Mouse (Mus musculus) heart, embryonic 11.5 days (tissue): ENCODE measurements around the gene Faf1. TPM values are rescaled to one million over a fixed set of nuclear protein-coding genes. Genes with fewer than 3 reads are reported as not detected.

Experiments used
- ATAC-seq: fragments of 200-750 bp; cut with Nextera tagmentation; replicated peaks from 2 replicates; pipeline ENCODE4 v1.8.0; 2017; ENCODE audit warnings: moderate library complexity; ENCODE audit not compliant: insufficient number of reproducible peaks, low FRiP score, low TSS enrichment
- H3K27ac ChIP-seq: fragments of 300-500 bp; sonication (generic); 2 replicates; pipeline ENCODE4 v1.5.1; 2014; ENCODE audit warnings: mild to moderate bottlenecking, low read depth, low read length
- H3K27me3 ChIP-seq: fragments of 300-500 bp; sonication (generic); 2 replicates; pipeline ENCODE4 v1.6.1; 2014; ENCODE audit warnings: mild to moderate bottlenecking, low read length, mixed read lengths; ENCODE audit not compliant: control insufficient read depth, insufficient read depth
- H3K36me3 ChIP-seq: fragments of 300-500 bp; sonication (generic); 2 replicates; pipeline ENCODE4 v1.6.1; 2014; ENCODE audit warnings: mild to moderate bottlenecking, low read length, moderate library complexity, mixed read lengths; ENCODE audit not compliant: control insufficient read depth, insufficient read depth
- H3K4me1 ChIP-seq: fragments of 300-500 bp; sonication (generic); 2 replicates; pipeline ENCODE4 v1.6.1; 2014; ENCODE audit warnings: low read length; ENCODE audit not compliant: control insufficient read depth, insufficient read depth
- H3K4me2 ChIP-seq: fragments of 300-500 bp; sonication (generic); 2 replicates; pipeline ENCODE4 v1.6.1; 2014; ENCODE audit warnings: mild to moderate bottlenecking, moderate library complexity
- H3K4me3 ChIP-seq: fragments of 300-500 bp; sonication (generic); 2 replicates; pipeline ENCODE4 v1.5.1; 2014; ENCODE audit warnings: low read depth, low read length
- H3K9ac ChIP-seq: fragments of 300-500 bp; sonication (generic); 2 replicates; pipeline ENCODE4 v1.6.1; 2014; ENCODE audit warnings: mild to moderate bottlenecking, low read depth, low read length, moderate library complexity
- H3K9me3 ChIP-seq: fragments of 300-500 bp; sonication (generic); replicated peaks from 2 replicates; pipeline ENCODE4 v1.6.1; 2016; ENCODE audit warnings: low read length; ENCODE audit not compliant: control insufficient read depth
- WGBS: fragments of 180-500 bp; shearing (Covaris S2); extraction: QIAGEN DNeasy Blood & Tissue Kit; methylation state at CpG from one replicate; pipeline ENCODE4 v1.1.7; 2014; ENCODE audit not compliant: insufficient replicate concordance; 5-methylcytosine and 5-hydroxymethylcytosine counted together
- polyA plus RNA-seq: library from polyadenylated mRNA; unstranded; fragments of >200 nt; fragmentation: Nextera tagmentation; extraction: Ambion mirVana; gene quantifications from 2 replicates; pipeline ENCODE4 v1.2.1, GENCODE M21; 2014

Faf1 gene
- polyA plus RNA-seq, 1 experiment from 2014 or later: 25.3 TPM

- Histone ChIP-seq H3K27me3 (no peaks in the 10 kb centered on the region), H3K4me1 (no peaks in the 10 kb centered on the region), H3K27ac (no peak overlapping the region), H3K36me3 (no peaks in the 10 kb centered on the region), H3K4me2 (no peak overlapping the region), H3K9me3 (no peaks in the 10 kb centered on the region), H3K9ac (no peak overlapping the region), H3K4me3 (no peak overlapping the region)
- no peak for ATAC-seq
- 81% methylated on average over 2 of the region's 2 CpGs for WGBS
These were observed 29.0 kb downstream of the Faf1 start for GRCm38 (mm10) chr4:109705349-109705748.

GRCm38 (mm10) chr4:109719281-109719680 is 42.9 kb downstream of the Faf1 start:
- H3K4me1 ChIP-seq: no peaks in the 10 kb centered on the region
- no peak for ATAC-seq
- H3K9ac ChIP-seq: no peak overlapping the region
- H3K36me3 ChIP-seq: no peaks in the 10 kb centered on the region
- H3K4me2 ChIP-seq: no peak overlapping the region
- no peak overlapping the region for H3K4me3 ChIP-seq
- no peaks in the 10 kb centered on the region for H3K27me3 ChIP-seq
- no peak overlapping the region for H3K27ac ChIP-seq
- no peaks in the 10 kb centered on the region for H3K9me3 ChIP-seq
- 91% methylated on average over 5 of the region's 5 CpGs for WGBS

- 17% methylated on average over 2 of the region's 2 CpGs for WGBS
- Histone ChIP-seq H3K27ac (no peak overlapping the region), H3K9me3 (no peaks in the 10 kb centered on the region), H3K4me1 (no peaks in the 10 kb centered on the region), H3K36me3 (no peaks in the 10 kb centered on the region), H3K27me3 (no peaks in the 10 kb centered on the region), H3K4me2 (no peak overlapping the region), H3K9ac (no peak overlapping the region), H3K4me3 (no peak overlapping the region)
- no peak for ATAC-seq
These were observed 52.9 kb downstream of the Faf1 start for GRCm38 (mm10) chr4:109729281-109729680.

GRCm38 (mm10) chr4:109735754-109736153 is 59.4 kb downstream of the Faf1 start:
- Histone ChIP-seq H3K36me3 (no peaks in the 10 kb centered on the region), H3K27me3 (no peaks in the 10 kb centered on the region), H3K4me3 (no peak overlapping the region), H3K9ac (no peak overlapping the region), H3K4me1 (peaks cover 7% of the 10 kb centered on the region), H3K4me2 (no peak overlapping the region), H3K9me3 (no peaks in the 10 kb centered on the region), H3K27ac (no peak overlapping the region)
- ATAC-seq: no peak
- WGBS: 41% methylated on average over 1 of the region's 1 CpGs

- ATAC-seq: no peak
- H3K27me3 ChIP-seq: no peaks in the 10 kb centered on the region
- H3K4me3 ChIP-seq: no peak overlapping the region
- H3K4me2 ChIP-seq: no peak overlapping the region
- no peaks in the 10 kb centered on the region for H3K9me3 ChIP-seq
- no peak overlapping the region for H3K27ac ChIP-seq
- H3K36me3 ChIP-seq: no peaks in the 10 kb centered on the region
- 83% methylated on average over 2 of the region's 2 CpGs for WGBS
- H3K9ac ChIP-seq: no peak overlapping the region
- H3K4me1 ChIP-seq: no peaks in the 10 kb centered on the region
These were observed 67.6 kb downstream of the Faf1 start for GRCm38 (mm10) chr4:109743984-109744383.

GRCm38 (mm10) chr4:109759031-109759430 is 82.6 kb downstream of the Faf1 start:
- 38% methylated on average over 2 of the region's 2 CpGs for WGBS
- Histone ChIP-seq H3K4me3 (no peak overlapping the region), H3K27ac (no peak overlapping the region), H3K9me3 (no peaks in the 10 kb centered on the region), H3K4me2 (no peak overlapping the region), H3K27me3 (no peaks in the 10 kb centered on the region), H3K4me1 (no peaks in the 10 kb centered on the region), H3K36me3 (no peaks in the 10 kb centered on the region), H3K9ac (no peak overlapping the region)
- no peak for ATAC-seq

- no peak overlapping the region for H3K4me2 ChIP-seq
- H3K9ac ChIP-seq: no peak overlapping the region
- ATAC-seq: no peak
- no peaks in the 10 kb centered on the region for H3K4me1 ChIP-seq
- H3K27me3 ChIP-seq: no peaks in the 10 kb centered on the region
- no peak overlapping the region for H3K4me3 ChIP-seq
- WGBS: 70% methylated on average over 2 of the region's 2 CpGs
- no peaks in the 10 kb centered on the region for H3K36me3 ChIP-seq
- H3K9me3 ChIP-seq: no peaks in the 10 kb centered on the region
- H3K27ac ChIP-seq: no peak overlapping the region
These were observed 83.5 kb downstream of the Faf1 start for GRCm38 (mm10) chr4:109759901-109760300.

- no peaks in the 10 kb centered on the region for H3K27me3 ChIP-seq
- no peaks in the 10 kb centered on the region for H3K36me3 ChIP-seq
- no peaks in the 10 kb centered on the region for H3K4me1 ChIP-seq
- H3K9ac ChIP-seq: no peak overlapping the region
- H3K4me3 ChIP-seq: no peak overlapping the region
- no peak for ATAC-seq
- WGBS: 74% methylated on average over 3 of the region's 3 CpGs
- H3K27ac ChIP-seq: no peak overlapping the region
- H3K4me2 ChIP-seq: no peak overlapping the region
- no peaks in the 10 kb centered on the region for H3K9me3 ChIP-seq
These were observed 84.1 kb downstream of the Faf1 start for GRCm38 (mm10) chr4:109760501-109760900.

- no peak for ATAC-seq
- Histone ChIP-seq H3K27ac (no peak overlapping the region), H3K4me1 (no peaks in the 10 kb centered on the region), H3K27me3 (no peaks in the 10 kb centered on the region), H3K9ac (no peak overlapping the region), H3K36me3 (no peaks in the 10 kb centered on the region), H3K9me3 (no peaks in the 10 kb centered on the region), H3K4me3 (no peak overlapping the region), H3K4me2 (no peak overlapping the region)
- 64% methylated on average over 7 of the region's 7 CpGs for WGBS
These were observed 86.5 kb downstream of the Faf1 start for GRCm38 (mm10) chr4:109762768-109763501.
